ENCODE assay signal across 1 mouse cellular context in the genomic region with DNA sequence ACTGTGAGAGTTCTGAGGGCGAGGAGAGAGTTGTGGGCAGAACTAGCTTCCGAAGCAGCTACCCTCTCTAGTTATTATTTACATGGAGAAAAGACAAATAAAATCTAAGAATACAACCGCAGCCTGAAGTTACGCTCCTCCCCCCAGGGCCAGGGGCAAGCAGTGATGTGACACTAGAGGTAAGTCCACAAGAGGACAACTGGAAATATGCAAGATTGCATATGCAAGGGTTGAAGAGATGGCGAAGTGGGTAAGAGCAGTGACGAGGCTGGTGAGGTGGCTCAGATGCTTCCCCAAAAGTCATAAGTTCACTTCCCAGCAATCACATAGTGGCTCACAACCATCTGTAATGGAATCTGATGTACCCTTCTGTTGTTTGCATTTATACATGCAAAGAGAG.
TF ChIP-seq lines count a peak whose summit lies in the region.

No protein-coding gene starts in this region.

TF ChIP-seq in MEL, 35 proteins besides CTCF, POLR2A, EP300 and RAD21 (continued from another document):
- peak; percentile 64; the same call in 1 of the 2 replicates for TF ChIP-seq TBP (IDR thresholded peaks at IDR 0.05; ENCODE audit: low read depth, low read length)
